Mouse (Mus musculus): ENCODE data around the gene Pde11a. TPM values are rescaled to one million over a fixed set of nuclear protein-coding genes. Genes with fewer than 3 reads are reported as not detected.

Pde11a gene
- polyA plus RNA-seq, 1 experiment from 2014 or later: 0.23 TPM

- Histone ChIP-seq H3K9ac (ENCODE audit: low read depth, low read length) (no peak overlapping the region), H3K27ac (ENCODE audit: low read length) (no peak overlapping the region), H3K4me2 (ENCODE audit: low read depth, low read length) (no peak overlapping the region), H3K9me3 (ENCODE audit: control insufficient read depth, low read length) (no peaks in the 10 kb centered on the region), H3K4me3 (ENCODE audit: low read length) (no peak overlapping the region), H3K4me1 (ENCODE audit: control insufficient read depth, insufficient read depth, low read length) (no peaks in the 10 kb centered on the region), H3K36me3 (ENCODE audit: control insufficient read depth, insufficient read depth, low read length) (no peaks in the 10 kb centered on the region), H3K27me3 (replicated peaks; ENCODE audit: control insufficient read depth, insufficient read depth, low read length) (no peaks in the 10 kb centered on the region)
- no peak for ATAC-seq
- 82% methylated on average over 3 of the region's 3 CpGs for WGBS
Observed at GRCm38 (mm10) chr2:76326161-76326560, 12.4 kb downstream of the Pde11a start.

- Histone ChIP-seq H3K9me3 (ENCODE audit: control insufficient read depth, low read length) (no peaks in the 10 kb centered on the region), H3K9ac (ENCODE audit: low read depth, low read length) (no peak overlapping the region), H3K4me2 (ENCODE audit: low read depth, low read length) (no peak overlapping the region), H3K27ac (ENCODE audit: low read length) (no peak overlapping the region), H3K36me3 (ENCODE audit: control insufficient read depth, insufficient read depth, low read length) (no peaks in the 10 kb centered on the region), H3K4me3 (ENCODE audit: low read length) (no peak overlapping the region), H3K4me1 (ENCODE audit: control insufficient read depth, insufficient read depth, low read length) (no peaks in the 10 kb centered on the region), H3K27me3 (replicated peaks; ENCODE audit: control insufficient read depth, insufficient read depth, low read length) (no peaks in the 10 kb centered on the region)
- 86% methylated on average over 5 of the region's 5 CpGs for WGBS
- no peak for ATAC-seq
Observed at GRCm38 (mm10) chr2:76324463-76324862, 14.1 kb downstream of the Pde11a start.

GRCm38 (mm10) chr2:76323185-76323875 is 15.2 kb downstream of the Pde11a start:
- WGBS: 83% methylated on average over 21 of the region's 21 CpGs
- H3K9me3 ChIP-seq (ENCODE audit: control insufficient read depth, low read length): no peaks in the 10 kb centered on the region
- H3K27ac ChIP-seq (ENCODE audit: low read length): no peak overlapping the region
- H3K27me3 ChIP-seq (replicated peaks; ENCODE audit: control insufficient read depth, insufficient read depth, low read length): no peaks in the 10 kb centered on the region
- ATAC-seq: no peak
- no peaks in the 10 kb centered on the region for H3K36me3 ChIP-seq (ENCODE audit: control insufficient read depth, insufficient read depth, low read length)
- H3K4me3 ChIP-seq (ENCODE audit: low read length): no peak overlapping the region
- no peaks in the 10 kb centered on the region for H3K4me1 ChIP-seq (ENCODE audit: control insufficient read depth, insufficient read depth, low read length)
- no peak overlapping the region for H3K4me2 ChIP-seq (ENCODE audit: low read depth, low read length)
- H3K9ac ChIP-seq (ENCODE audit: low read depth, low read length): no peak overlapping the region

GRCm38 (mm10) chr2:76320336-76320735 is 18.2 kb downstream of the Pde11a start:
- Histone ChIP-seq H3K9me3 (ENCODE audit: control insufficient read depth, low read length) (no peaks in the 10 kb centered on the region), H3K4me2 (ENCODE audit: low read depth, low read length) (no peak overlapping the region), H3K27ac (ENCODE audit: low read length) (no peak overlapping the region), H3K36me3 (ENCODE audit: control insufficient read depth, insufficient read depth, low read length) (no peaks in the 10 kb centered on the region), H3K9ac (ENCODE audit: low read depth, low read length) (no peak overlapping the region), H3K4me3 (ENCODE audit: low read length) (no peak overlapping the region), H3K27me3 (replicated peaks; ENCODE audit: control insufficient read depth, insufficient read depth, low read length) (no peaks in the 10 kb centered on the region), H3K4me1 (ENCODE audit: control insufficient read depth, insufficient read depth, low read length) (no peaks in the 10 kb centered on the region)
- 91% methylated on average over 6 of the region's 6 CpGs for WGBS
- no peak for ATAC-seq

GRCm38 (mm10) chr2:76319231-76319630 is 19.3 kb downstream of the Pde11a start:
- Histone ChIP-seq H3K9ac (ENCODE audit: low read depth, low read length) (no peak overlapping the region), H3K4me2 (ENCODE audit: low read depth, low read length) (no peak overlapping the region), H3K27ac (ENCODE audit: low read length) (no peak overlapping the region), H3K4me1 (ENCODE audit: control insufficient read depth, insufficient read depth, low read length) (no peaks in the 10 kb centered on the region), H3K36me3 (ENCODE audit: control insufficient read depth, insufficient read depth, low read length) (no peaks in the 10 kb centered on the region), H3K4me3 (ENCODE audit: low read length) (no peak overlapping the region), H3K27me3 (replicated peaks; ENCODE audit: control insufficient read depth, insufficient read depth, low read length) (no peaks in the 10 kb centered on the region), H3K9me3 (ENCODE audit: control insufficient read depth, low read length) (no peaks in the 10 kb centered on the region)
- WGBS: 82% methylated on average over 6 of the region's 6 CpGs
- no peak for ATAC-seq

GRCm38 (mm10) chr2:76287671-76288070 is 50.9 kb downstream of the Pde11a start:
- no peak overlapping the region for H3K4me2 ChIP-seq (ENCODE audit: low read depth, low read length)
- H3K4me3 ChIP-seq (ENCODE audit: low read length): no peak overlapping the region
- no peaks in the 10 kb centered on the region for H3K36me3 ChIP-seq (ENCODE audit: control insufficient read depth, insufficient read depth, low read length)
- no peaks in the 10 kb centered on the region for H3K4me1 ChIP-seq (ENCODE audit: control insufficient read depth, insufficient read depth, low read length)
- WGBS: 90% methylated on average over 3 of the region's 3 CpGs
- no peak for ATAC-seq
- H3K9me3 ChIP-seq (ENCODE audit: control insufficient read depth, low read length): no peaks in the 10 kb centered on the region
- H3K27me3 ChIP-seq (replicated peaks; ENCODE audit: control insufficient read depth, insufficient read depth, low read length): no peaks in the 10 kb centered on the region
- no peak overlapping the region for H3K9ac ChIP-seq (ENCODE audit: low read depth, low read length)
- no peak overlapping the region for H3K27ac ChIP-seq (ENCODE audit: low read length)

- 82% methylated on average over 4 of the region's 4 CpGs for WGBS
- Histone ChIP-seq H3K9ac (ENCODE audit: low read depth, low read length) (no peak overlapping the region), H3K4me2 (ENCODE audit: low read depth, low read length) (no peak overlapping the region), H3K4me3 (ENCODE audit: low read length) (no peak overlapping the region), H3K27ac (ENCODE audit: low read length) (no peak overlapping the region), H3K4me1 (ENCODE audit: control insufficient read depth, insufficient read depth, low read length) (no peaks in the 10 kb centered on the region), H3K27me3 (replicated peaks; ENCODE audit: control insufficient read depth, insufficient read depth, low read length) (no peaks in the 10 kb centered on the region), H3K36me3 (ENCODE audit: control insufficient read depth, insufficient read depth, low read length) (no peaks in the 10 kb centered on the region), H3K9me3 (ENCODE audit: control insufficient read depth, low read length) (no peaks in the 10 kb centered on the region)
- ATAC-seq: no peak
Observed at GRCm38 (mm10) chr2:76286288-76286740, 52.3 kb downstream of the Pde11a start.

- no peak for ATAC-seq
- no peak overlapping the region for H3K9ac ChIP-seq (ENCODE audit: low read depth, low read length)
- 79% methylated on average over 3 of the region's 3 CpGs for WGBS
- no peaks in the 10 kb centered on the region for H3K9me3 ChIP-seq (ENCODE audit: control insufficient read depth, low read length)
- no peak overlapping the region for H3K27ac ChIP-seq (ENCODE audit: low read length)
- H3K4me2 ChIP-seq (ENCODE audit: low read depth, low read length): no peak overlapping the region
- H3K27me3 ChIP-seq (replicated peaks; ENCODE audit: control insufficient read depth, insufficient read depth, low read length): no peaks in the 10 kb centered on the region
- H3K4me1 ChIP-seq (ENCODE audit: control insufficient read depth, insufficient read depth, low read length): no peaks in the 10 kb centered on the region
- no peaks in the 10 kb centered on the region for H3K36me3 ChIP-seq (ENCODE audit: control insufficient read depth, insufficient read depth, low read length)
- no peak overlapping the region for H3K4me3 ChIP-seq (ENCODE audit: low read length)
Observed at GRCm38 (mm10) chr2:76285150-76285549, 53.4 kb downstream of the Pde11a start.

GRCm38 (mm10) chr2:76283378-76284132 is 55.0 kb downstream of the Pde11a start:
- ATAC-seq: no peak
- no peak overlapping the region for H3K27ac ChIP-seq (ENCODE audit: low read length)
- no peaks in the 10 kb centered on the region for H3K4me1 ChIP-seq (ENCODE audit: control insufficient read depth, insufficient read depth, low read length)
- no peak overlapping the region for H3K4me3 ChIP-seq (ENCODE audit: low read length)
- WGBS: 80% methylated on average over 6 of the region's 6 CpGs
- no peak overlapping the region for H3K9ac ChIP-seq (ENCODE audit: low read depth, low read length)
- H3K36me3 ChIP-seq (ENCODE audit: control insufficient read depth, insufficient read depth, low read length): no peaks in the 10 kb centered on the region
- no peaks in the 10 kb centered on the region for H3K27me3 ChIP-seq (replicated peaks; ENCODE audit: control insufficient read depth, insufficient read depth, low read length)
- H3K9me3 ChIP-seq (ENCODE audit: control insufficient read depth, low read length): no peaks in the 10 kb centered on the region
- no peak overlapping the region for H3K4me2 ChIP-seq (ENCODE audit: low read depth, low read length)
